Mouse (Mus musculus) stomach, embryonic 15.5 days (tissue): Measurements from ENCODE around the gene Ngrn. TPM values are rescaled to one million over a fixed set of nuclear protein-coding genes. Genes with fewer than 3 reads are reported as not detected.

Experiments
- ATAC-seq: fragments of 200-750 bp; cut with Nextera tagmentation; 2 replicates; pipeline ENCODE4 v1.8.0; 2017; ENCODE audit warnings: low read depth, moderate number of reproducible peaks, moderate TSS enrichment; ENCODE audit not compliant: insufficient read depth, low FRiP score
- H3K27ac ChIP-seq: fragments of 300-500 bp; sonication (generic); 2 replicates; pipeline ENCODE4 v1.5.1; 2015; ENCODE audit warnings: mild to moderate bottlenecking, inconsistent platforms
- H3K27me3 ChIP-seq: fragments of 300-500 bp; sonication (generic); replicated peaks from 2 replicates; pipeline ENCODE4 v1.6.1; 2015; ENCODE audit warnings: inconsistent platforms
- H3K36me3 ChIP-seq: fragments of 300-500 bp; sonication (generic); 2 replicates; pipeline ENCODE4 v1.6.1; 2015; ENCODE audit warnings: inconsistent platforms
- H3K4me1 ChIP-seq: fragments of 300-500 bp; sonication (generic); 2 replicates; pipeline ENCODE4 v1.6.1; 2015; ENCODE audit warnings: inconsistent platforms
- H3K4me2 ChIP-seq: fragments of 300-500 bp; sonication (generic); 2 replicates; pipeline ENCODE4 v1.6.1; 2015; ENCODE audit warnings: mild to moderate bottlenecking, inconsistent platforms
- H3K4me3 ChIP-seq: fragments of 300-500 bp; sonication (generic); replicated peaks from 2 replicates; pipeline ENCODE4 v1.5.1; 2015; ENCODE audit warnings: inconsistent platforms
- H3K9ac ChIP-seq: fragments of 300-500 bp; sonication (generic); 2 replicates; pipeline ENCODE4 v1.6.1; 2015; ENCODE audit warnings: inconsistent platforms
- H3K9me3 ChIP-seq: fragments of 300-500 bp; sonication (generic); 2 replicates; pipeline ENCODE4 v1.6.1; 2016; ENCODE audit warnings: inconsistent platforms
- WGBS: fragments of 180-500 bp; shearing (Covaris S2); methylation state at CpG from one replicate; pipeline ENCODE4 v1.1.7; 2015; 5-methylcytosine and 5-hydroxymethylcytosine counted together
- polyA plus RNA-seq: library from polyadenylated mRNA; unstranded; fragments of >200 nt; fragmentation: Nextera tagmentation; extraction: Ambion mirVana; gene quantifications from 2 replicates; pipeline ENCODE4 v1.2.1, GENCODE M21; 2015

Ngrn gene
- polyA plus RNA-seq, result 47.3 and 52.0 TPM in 2 replicates

- Histone ChIP-seq H3K4me2 (peak within 1 kb of the TSS; percentile 79), H3K9ac (peak within 1 kb of the TSS; percentile 70), H3K36me3 (peaks cover 16% of the 10 kb centered on the region), H3K4me3 (peak within 1 kb of the TSS; percentile 88), H3K27ac (peak within 1 kb of the TSS; percentile 82), H3K9me3 (no peaks in the 10 kb centered on the region), H3K27me3 (peaks cover 10% of the 10 kb centered on the region; the same call in 1 of the 2 replicates), H3K4me1 (peaks cover 5% of the 10 kb centered on the region)
- peak; percentile 88 for ATAC-seq
- WGBS, result 25% methylated on average over 40 of the region's 40 CpGs
Measured at GRCm38 (mm10) chr7:80260625-80261371, at the start of gene Ngrn. TSS of gene Ngrn (plus strand) at chr7:80261215.

DNA sequence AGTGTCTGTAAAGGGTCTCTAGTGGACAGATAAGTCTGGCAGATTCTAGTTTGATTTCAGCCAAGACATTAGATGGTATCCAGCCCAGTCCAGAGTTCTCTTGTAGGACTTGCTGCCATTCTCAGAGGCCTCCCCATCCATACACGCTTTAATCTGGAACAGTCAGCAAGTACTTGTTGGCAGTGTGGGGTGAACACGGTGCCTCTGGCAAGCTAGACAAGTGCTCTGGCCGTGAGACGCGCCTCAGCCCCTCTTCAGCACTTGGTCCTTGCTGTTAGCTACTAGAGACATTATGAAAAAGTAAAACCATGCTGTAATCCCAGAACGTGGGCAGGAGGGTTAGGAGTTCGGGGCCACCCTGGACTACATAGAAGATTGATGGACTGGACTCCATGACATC lies 47.4 kb upstream of the Ngrn start:
- no peak overlapping the region for H3K4me3 ChIP-seq
- H3K9ac ChIP-seq, result no peak overlapping the region
- H3K27ac ChIP-seq, result no peak overlapping the region
- peaks cover 13% of the 10 kb centered on the region for H3K4me1 ChIP-seq
- no peak overlapping the region for H3K4me2 ChIP-seq
- 90% methylated on average over 7 of the region's 7 CpGs for WGBS
- peaks cover 23% of the 10 kb centered on the region for H3K36me3 ChIP-seq
- no peaks in the 10 kb centered on the region for H3K9me3 ChIP-seq
- ATAC-seq, result no peak
- H3K27me3 ChIP-seq, result no peaks in the 10 kb centered on the region

DNA sequence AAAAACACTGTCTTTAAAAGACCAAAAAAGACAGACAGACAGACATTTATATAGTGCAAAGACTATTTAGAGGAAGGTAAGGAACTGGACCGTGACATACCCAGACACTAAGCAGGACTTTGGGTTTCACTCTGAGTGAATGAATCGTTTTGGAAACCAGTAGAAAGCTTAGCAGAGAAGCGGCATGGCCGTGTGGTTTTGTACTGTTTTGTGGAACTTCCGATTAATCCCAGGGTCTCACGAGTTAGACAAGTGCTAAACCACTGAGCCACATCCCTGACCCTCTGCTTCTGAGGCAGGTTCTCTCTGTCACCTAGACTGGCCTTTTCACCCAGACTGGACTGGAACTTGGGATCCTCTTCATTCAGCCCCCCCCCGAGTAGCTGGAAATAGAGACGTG lies 46.6 kb upstream of the Ngrn start:
- Histone ChIP-seq H3K4me2 (no peak overlapping the region), H3K36me3 (peaks cover 31% of the 10 kb centered on the region), H3K27me3 (no peaks in the 10 kb centered on the region), H3K27ac (no peak overlapping the region), H3K4me1 (peaks cover 5% of the 10 kb centered on the region; the same call in 1 of the 2 replicates), H3K9ac (no peak overlapping the region), H3K9me3 (no peaks in the 10 kb centered on the region), H3K4me3 (no peak overlapping the region)
- ATAC-seq, result no peak
- WGBS, result 86% methylated on average over 8 of the region's 8 CpGs

- WGBS, result 25% methylated on average over 4 of the region's 4 CpGs
- Histone ChIP-seq H3K4me1 (0 out of 2 replicates have a peak, but pooled peaks cover 2% of the 10 kb centered on the region), H3K4me2 (no peak overlapping the region), H3K4me3 (no peak overlapping the region), H3K9me3 (no peaks in the 10 kb centered on the region), H3K9ac (no peak overlapping the region), H3K27ac (peak overlapping the region; percentile 13; the same call in 1 of the 2 replicates), H3K36me3 (peaks cover 40% of the 10 kb centered on the region), H3K27me3 (no peaks in the 10 kb centered on the region)
- peak; percentile 66 for ATAC-seq
Measured at GRCm38 (mm10) chr7:80215398-80215797, 45.6 kb upstream of the Ngrn start.

DNA sequence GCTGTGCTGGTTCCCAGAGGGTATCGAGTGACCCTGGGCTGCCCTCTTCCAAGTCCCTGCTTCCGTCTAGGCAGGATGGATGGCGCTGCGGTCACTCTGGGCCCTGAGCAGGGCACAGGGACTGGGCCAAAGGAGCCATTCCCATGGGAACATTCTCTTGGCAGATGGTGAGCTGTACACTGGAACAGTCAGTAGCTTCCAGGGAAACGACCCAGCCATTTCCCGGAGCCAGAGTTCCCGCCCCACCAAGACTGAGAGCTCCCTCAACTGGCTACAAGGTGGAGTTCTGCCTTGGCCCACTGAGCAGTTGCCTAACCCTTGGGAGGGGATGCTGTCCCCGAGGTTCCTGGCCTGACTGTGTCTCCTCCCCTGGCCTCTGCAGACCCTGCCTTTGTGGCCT lies 44.4 kb upstream of the Ngrn start:
- no peak for ATAC-seq
- H3K27me3 ChIP-seq, result no peaks in the 10 kb centered on the region

DNA sequence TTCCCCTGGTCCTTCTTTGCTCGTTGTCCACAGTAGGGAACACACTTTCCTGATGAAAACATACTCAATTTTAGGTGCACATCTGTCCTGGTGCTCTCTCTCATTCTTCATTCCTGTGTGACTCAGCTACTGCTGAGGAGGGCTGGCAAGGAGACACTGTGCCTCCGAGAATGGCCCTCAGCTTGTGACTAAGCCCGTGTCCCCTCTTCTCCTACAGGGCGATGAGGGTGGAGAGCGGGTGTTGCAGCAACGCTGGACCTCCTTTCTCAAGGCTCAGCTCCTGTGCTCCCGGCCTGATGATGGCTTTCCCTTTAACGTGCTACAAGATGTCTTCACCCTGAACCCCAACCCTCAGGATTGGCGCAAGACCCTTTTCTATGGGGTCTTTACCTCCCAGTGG lies 42.3 kb upstream of the Ngrn start:
- Histone ChIP-seq H3K9me3 (no peaks in the 10 kb centered on the region), H3K27me3 (no peaks in the 10 kb centered on the region), H3K9ac (no peak overlapping the region), H3K4me3 (no peak overlapping the region), H3K36me3 (peaks cover 58% of the 10 kb centered on the region), H3K27ac (no peak overlapping the region), H3K4me2 (no peak overlapping the region), H3K4me1 (0 out of 2 replicates have a peak, but pooled peaks cover 2% of the 10 kb centered on the region)
- no peak for ATAC-seq
- WGBS, result 93% methylated on average over 9 of the region's 9 CpGs

More for the DNA sequence above, 44.4 kb upstream of the Ngrn start:
- no peak overlapping the region for H3K4me3 ChIP-seq
- H3K9ac ChIP-seq, result no peak overlapping the region
- 0 out of 2 replicates have a peak, but pooled peaks cover 2% of the 10 kb centered on the region for H3K4me1 ChIP-seq
- H3K27ac ChIP-seq, result no peak overlapping the region
- 79% methylated on average over 8 of the region's 8 CpGs for WGBS
- no peaks in the 10 kb centered on the region for H3K9me3 ChIP-seq
- no peak overlapping the region for H3K4me2 ChIP-seq
- peaks cover 51% of the 10 kb centered on the region for H3K36me3 ChIP-seq

DNA sequence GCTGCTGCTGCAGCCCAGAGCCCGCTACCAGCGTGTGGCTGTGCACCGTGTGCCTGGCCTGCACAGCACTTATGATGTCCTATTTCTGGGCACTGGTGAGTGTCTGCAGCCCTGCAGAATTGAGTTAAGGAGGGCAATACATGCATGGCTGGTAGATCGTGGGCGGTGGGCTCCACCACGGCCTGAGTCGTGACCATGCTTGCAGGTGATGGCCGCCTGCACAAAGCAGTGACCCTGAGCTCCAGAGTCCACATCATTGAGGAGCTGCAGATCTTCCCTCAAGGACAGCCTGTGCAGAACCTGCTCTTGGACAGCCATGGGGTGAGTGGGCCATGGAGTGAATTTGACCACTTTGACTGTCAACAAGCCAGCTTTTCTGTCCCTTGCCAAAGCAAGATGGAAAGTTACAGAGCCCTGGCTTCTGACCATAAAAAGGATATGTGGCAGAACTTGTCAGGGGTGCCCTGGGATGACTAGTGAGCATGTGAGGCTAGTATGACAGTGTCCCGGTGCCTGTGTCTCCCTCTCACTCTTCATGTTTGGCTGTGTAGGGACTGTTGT lies 40.7 kb upstream of the Ngrn start:
- Histone ChIP-seq H3K9me3 (no peaks in the 10 kb centered on the region), H3K36me3 (peaks cover 75% of the 10 kb centered on the region), H3K4me2 (no peak overlapping the region), H3K27me3 (no peaks in the 10 kb centered on the region), H3K4me1 (no peaks in the 10 kb centered on the region), H3K4me3 (no peak overlapping the region), H3K27ac (no peak overlapping the region), H3K9ac (no peak overlapping the region)
- ATAC-seq, result no peak
- 93% methylated on average over 9 of the region's 9 CpGs for WGBS

DNA sequence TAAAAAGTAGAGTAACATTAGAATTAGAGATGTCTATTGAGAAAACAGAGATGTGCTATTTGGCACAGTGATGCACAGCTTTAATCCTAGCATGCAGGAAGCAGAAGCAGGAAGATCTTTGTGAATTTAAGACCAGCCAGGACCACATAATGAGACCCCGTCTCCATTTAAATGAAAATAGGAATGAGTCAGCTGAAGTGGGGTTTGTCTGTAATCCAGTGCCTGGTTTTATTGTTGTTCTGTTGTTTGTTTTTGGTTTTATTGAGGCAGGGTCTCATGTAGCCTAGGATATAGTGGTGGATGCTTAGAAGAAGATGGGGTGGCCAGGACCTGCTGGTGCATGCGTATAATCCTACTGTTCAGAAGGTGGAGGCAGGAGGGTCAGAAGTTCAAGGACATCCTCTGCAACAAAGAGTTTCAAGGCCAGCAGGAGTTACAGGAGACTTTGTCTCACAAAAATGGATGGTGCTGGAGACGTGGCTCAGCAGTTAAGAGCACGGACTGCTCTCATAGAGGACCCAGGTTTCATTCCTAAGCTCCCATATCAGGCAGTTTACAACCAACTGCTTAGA lies 39.8 kb upstream of the Ngrn start:
- no peak overlapping the region for H3K9ac ChIP-seq
- H3K27me3 ChIP-seq, result no peaks in the 10 kb centered on the region
- H3K9me3 ChIP-seq, result no peaks in the 10 kb centered on the region
- no peaks in the 10 kb centered on the region for H3K4me1 ChIP-seq
- no peak for ATAC-seq
- H3K36me3 ChIP-seq, result peaks cover 68% of the 10 kb centered on the region
- H3K27ac ChIP-seq, result no peak overlapping the region
- H3K4me2 ChIP-seq, result no peak overlapping the region
- H3K4me3 ChIP-seq, result no peak overlapping the region
- 82% methylated on average over 4 of the region's 4 CpGs for WGBS

DNA sequence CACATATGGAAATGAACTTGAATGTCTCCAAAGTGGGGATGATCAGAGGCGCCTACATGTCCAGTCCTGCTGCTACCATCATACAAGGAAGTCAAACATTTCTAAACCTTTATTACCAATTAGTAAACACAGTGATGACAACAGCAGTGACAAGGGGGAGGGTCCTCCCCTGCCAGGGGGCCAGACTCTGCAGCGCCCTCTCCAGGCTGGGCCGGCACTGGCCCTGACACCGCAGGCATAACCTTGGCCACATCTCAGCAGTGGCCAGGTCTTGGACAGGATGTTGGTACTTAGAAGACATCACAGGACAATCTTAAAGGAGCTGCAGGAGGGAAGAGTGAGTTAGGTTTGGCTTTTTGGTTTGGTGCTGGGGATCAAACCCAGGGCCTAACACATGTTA lies 34.0 kb upstream of the Ngrn start:
- Histone ChIP-seq H3K4me3 (no peak overlapping the region), H3K9me3 (no peaks in the 10 kb centered on the region), H3K36me3 (peaks cover 33% of the 10 kb centered on the region), H3K4me1 (peaks cover 10% of the 10 kb centered on the region; the same call in 1 of the 2 replicates), H3K27me3 (no peaks in the 10 kb centered on the region), H3K9ac (no peak overlapping the region), H3K4me2 (no peak overlapping the region), H3K27ac (no peak overlapping the region)
- no peak for ATAC-seq
- WGBS, result 92% methylated on average over 4 of the region's 4 CpGs

DNA sequence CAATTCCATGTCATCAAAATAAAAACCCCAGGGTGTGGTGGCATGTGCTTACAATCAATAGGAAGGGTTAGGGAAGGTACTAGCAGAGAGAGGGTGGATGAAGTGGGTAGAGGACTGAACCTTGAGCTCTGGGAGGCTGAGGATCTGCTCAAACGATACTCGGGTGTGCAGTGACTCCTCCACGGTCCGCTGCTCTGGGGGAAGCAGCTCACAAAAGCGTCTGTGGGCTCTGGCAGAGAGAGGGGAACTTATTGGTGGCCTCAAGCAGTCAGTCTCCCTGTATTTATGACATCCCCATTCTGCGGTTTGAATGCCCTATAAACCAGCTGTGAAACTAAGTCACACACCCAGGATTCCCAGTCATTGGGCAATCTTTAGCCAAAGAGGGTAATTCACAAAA lies 30.8 kb upstream of the Ngrn start:
- no peak for ATAC-seq
- Histone ChIP-seq H3K27me3 (no peaks in the 10 kb centered on the region), H3K36me3 (peaks cover 13% of the 10 kb centered on the region; the same call in 1 of the 2 replicates), H3K27ac (no peak overlapping the region), H3K9ac (no peak overlapping the region), H3K9me3 (no peaks in the 10 kb centered on the region), H3K4me1 (peaks cover 16% of the 10 kb centered on the region), H3K4me3 (no peak overlapping the region), H3K4me2 (no peak overlapping the region)
- WGBS, result 66% methylated on average over 6 of the region's 6 CpGs

DNA sequence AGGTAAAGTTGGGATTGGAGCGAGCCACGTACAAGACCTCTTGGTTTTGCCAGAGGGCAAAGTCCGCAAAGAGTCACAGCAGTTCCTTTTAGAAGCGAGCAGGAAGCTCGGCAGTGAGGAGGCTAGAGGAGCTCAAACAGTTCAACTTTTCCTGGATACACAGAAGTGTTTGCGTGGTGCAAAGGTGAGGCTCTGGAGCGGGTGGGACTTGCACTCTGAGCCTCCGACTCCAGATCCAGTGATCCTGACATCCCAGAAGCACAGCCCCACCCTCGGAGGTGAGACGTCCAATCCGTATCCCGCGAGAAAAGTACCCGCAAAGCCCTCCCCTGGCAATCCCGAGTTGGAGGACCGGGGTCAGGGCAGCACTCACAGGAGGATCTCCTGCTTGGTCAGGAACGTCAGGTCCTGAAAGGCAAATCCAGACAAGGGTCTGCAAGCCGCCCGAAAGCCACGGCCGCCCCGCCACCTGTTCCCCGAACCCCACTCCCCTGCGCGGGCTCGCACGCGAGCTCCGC lies 29.0 kb upstream of the Ngrn start:
- no peaks in the 10 kb centered on the region for H3K27me3 ChIP-seq
- ATAC-seq, result peak; percentile 36
- peaks cover 16% of the 10 kb centered on the region for H3K4me1 ChIP-seq
- peak overlapping the region; percentile 80 for H3K4me3 ChIP-seq
- WGBS, result under 1% methylated on average over 29 of the region's 29 CpGs
- peak overlapping the region; percentile 87 for H3K27ac ChIP-seq
- peak overlapping the region; percentile 40 for H3K9ac ChIP-seq
- H3K4me2 ChIP-seq, result peak overlapping the region; percentile 70
- no peaks in the 10 kb centered on the region for H3K9me3 ChIP-seq
- H3K36me3 ChIP-seq, result peaks cover 9% of the 10 kb centered on the region; the same call in 1 of the 2 replicates
